Mouse (Mus musculus): ENCODE results near the gene Cd47. TPM values are rescaled to one million over a fixed set of nuclear protein-coding genes. Genes with fewer than 3 reads are reported as not detected.

Cd47 gene
- polyA plus RNA-seq, 1 experiment, result 8.1 TPM

GRCm38 (mm10) chr16:49769831-49770261, 30.5 kb upstream of the Cd47 start:
- no peak overlapping the region for H3K27ac ChIP-seq (ENCODE audit: control insufficient read depth, insufficient read depth, low read depth, low read length)
- H3K4me1 ChIP-seq (ENCODE audit: control insufficient read depth, insufficient read depth, low read length), result peaks cover 8% of the 10 kb centered on the region
- H3K27me3 ChIP-seq (ENCODE audit: control insufficient read depth, insufficient read depth, low read length), result no peaks in the 10 kb centered on the region
- H3K36me3 ChIP-seq (ENCODE audit: control insufficient read depth, insufficient read depth, low read length), result no peaks in the 10 kb centered on the region
- no peak overlapping the region for H3K4me3 ChIP-seq (ENCODE audit: control insufficient read depth, low read depth, low read length)
- TF ChIP-seq CTCF (IDR thresholded peaks at IDR 0.05; ENCODE audit: control insufficient read depth, insufficient read depth, insufficient replicate concordance, low read depth, low read length) (no peak), POLR2A (IDR thresholded peaks at IDR 0.05; ENCODE audit: control insufficient read depth, low read depth, low read length) (no peak)

DNA sequence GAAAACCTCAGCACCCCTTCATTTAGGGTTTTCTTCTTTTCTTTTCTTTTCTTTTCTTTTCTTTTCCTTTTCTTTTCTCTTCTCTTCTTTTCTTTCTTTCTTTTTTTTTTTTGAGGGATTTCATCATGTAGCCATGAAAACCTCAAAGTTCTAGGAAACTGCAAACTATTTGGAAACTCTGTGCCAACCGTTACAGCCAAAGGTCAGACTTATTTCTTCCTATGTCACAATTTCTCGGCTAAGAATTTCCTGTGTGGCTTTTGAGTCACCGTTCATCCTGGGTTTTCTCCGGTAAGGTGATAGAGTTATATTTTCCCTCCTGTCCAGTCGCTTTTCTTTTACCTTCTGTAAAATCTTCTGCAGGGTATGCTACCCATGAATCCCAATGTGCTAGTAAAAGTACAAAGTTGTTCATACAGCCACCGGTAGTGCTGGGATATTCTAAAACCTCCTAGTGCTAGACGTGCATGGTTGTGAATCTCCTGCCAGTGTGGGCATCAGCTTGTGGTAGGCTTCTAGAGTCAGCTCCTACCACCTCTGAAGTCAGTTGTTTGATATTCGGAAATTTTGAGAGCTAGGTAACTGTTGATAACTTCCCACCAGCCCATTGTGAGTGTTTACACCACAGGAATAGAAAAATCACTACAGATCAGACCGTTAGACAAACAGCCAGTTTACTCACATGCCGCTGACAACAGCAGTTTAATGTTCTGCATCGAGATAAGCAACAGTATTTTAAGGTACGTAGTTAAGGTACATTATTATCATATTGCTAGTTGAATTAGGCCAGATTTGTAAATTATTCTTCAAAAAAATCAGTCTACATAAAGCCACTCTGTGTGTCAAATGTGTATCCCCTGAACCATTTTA, 29.8 kb upstream of the Cd47 start:
- Histone ChIP-seq H3K36me3 (ENCODE audit: control insufficient read depth, insufficient read depth, low read length) (no peaks in the 10 kb centered on the region), H3K27ac (ENCODE audit: control insufficient read depth, insufficient read depth, low read depth, low read length) (no peak overlapping the region), H3K4me3 (ENCODE audit: control insufficient read depth, low read depth, low read length) (no peak overlapping the region), H3K4me1 (ENCODE audit: control insufficient read depth, insufficient read depth, low read length) (peaks cover 11% of the 10 kb centered on the region), H3K27me3 (ENCODE audit: control insufficient read depth, insufficient read depth, low read length) (no peaks in the 10 kb centered on the region)
- TF ChIP-seq CTCF (IDR thresholded peaks at IDR 0.05; ENCODE audit: control insufficient read depth, insufficient read depth, insufficient replicate concordance, low read depth, low read length) (no peak), POLR2A (IDR thresholded peaks at IDR 0.05; ENCODE audit: control insufficient read depth, low read depth, low read length) (no peak)

- no peak overlapping the region for H3K27ac ChIP-seq (ENCODE audit: control insufficient read depth, insufficient read depth, low read depth, low read length)
- no peaks in the 10 kb centered on the region for H3K27me3 ChIP-seq (ENCODE audit: control insufficient read depth, insufficient read depth, low read length)
- no peak for TF ChIP-seq CTCF (IDR thresholded peaks at IDR 0.05; ENCODE audit: control insufficient read depth, insufficient read depth, insufficient replicate concordance, low read depth, low read length)
- H3K4me1 ChIP-seq (ENCODE audit: control insufficient read depth, insufficient read depth, low read length), result peaks cover 11% of the 10 kb centered on the region
- no peak overlapping the region for H3K4me3 ChIP-seq (ENCODE audit: control insufficient read depth, low read depth, low read length)
- H3K36me3 ChIP-seq (ENCODE audit: control insufficient read depth, insufficient read depth, low read length), result no peaks in the 10 kb centered on the region
Observed at GRCm38 (mm10) chr16:49771609-49772396, 28.5 kb upstream of the Cd47 start.

GRCm38 (mm10) chr16:49772576-49772975, 27.8 kb upstream of the Cd47 start:
- H3K4me1 ChIP-seq (ENCODE audit: control insufficient read depth, insufficient read depth, low read length), result peaks cover 11% of the 10 kb centered on the region
- H3K27me3 ChIP-seq (ENCODE audit: control insufficient read depth, insufficient read depth, low read length), result no peaks in the 10 kb centered on the region
- H3K4me3 ChIP-seq (ENCODE audit: control insufficient read depth, low read depth, low read length), result no peak overlapping the region
- H3K36me3 ChIP-seq (ENCODE audit: control insufficient read depth, insufficient read depth, low read length), result no peaks in the 10 kb centered on the region
- no peak overlapping the region for H3K27ac ChIP-seq (ENCODE audit: control insufficient read depth, insufficient read depth, low read depth, low read length)
- no peak for TF ChIP-seq CTCF (IDR thresholded peaks at IDR 0.05; ENCODE audit: control insufficient read depth, insufficient read depth, insufficient replicate concordance, low read depth, low read length)

GRCm38 (mm10) chr16:49773068-49773467, 27.3 kb upstream of the Cd47 start:
- no peak overlapping the region for H3K27ac ChIP-seq (ENCODE audit: control insufficient read depth, insufficient read depth, low read depth, low read length)

GRCm38 (mm10) chr16:49774059-49775001, 26.0 kb upstream of the Cd47 start:
- peak overlapping the region; percentile 20; the same call in 1 of the 2 replicates for H3K4me3 ChIP-seq (ENCODE audit: control insufficient read depth, low read depth, low read length)
- no peak overlapping the region for H3K27ac ChIP-seq (ENCODE audit: control insufficient read depth, insufficient read depth, low read depth, low read length)
- no peaks in the 10 kb centered on the region for H3K36me3 ChIP-seq (ENCODE audit: control insufficient read depth, insufficient read depth, low read length)
- TF ChIP-seq POLR2A (IDR thresholded peaks at IDR 0.05; ENCODE audit: control insufficient read depth, low read depth, low read length) (no peak), CTCF (IDR thresholded peaks at IDR 0.05; ENCODE audit: control insufficient read depth, insufficient read depth, insufficient replicate concordance, low read depth, low read length) (no peak)
- H3K4me1 ChIP-seq (ENCODE audit: control insufficient read depth, insufficient read depth, low read length), result peaks cover 11% of the 10 kb centered on the region
- H3K27me3 ChIP-seq (ENCODE audit: control insufficient read depth, insufficient read depth, low read length), result no peaks in the 10 kb centered on the region

More at GRCm38 (mm10) chr16:49773068-49773467, 27.3 kb upstream of the Cd47 start:
- Histone ChIP-seq H3K4me3 (ENCODE audit: control insufficient read depth, low read depth, low read length) (no peak overlapping the region), H3K36me3 (ENCODE audit: control insufficient read depth, insufficient read depth, low read length) (no peaks in the 10 kb centered on the region), H3K4me1 (ENCODE audit: control insufficient read depth, insufficient read depth, low read length) (peaks cover 11% of the 10 kb centered on the region), H3K27me3 (ENCODE audit: control insufficient read depth, insufficient read depth, low read length) (no peaks in the 10 kb centered on the region)
- TF ChIP-seq POLR2A (IDR thresholded peaks at IDR 0.05; ENCODE audit: control insufficient read depth, low read depth, low read length) (no peak), CTCF (IDR thresholded peaks at IDR 0.05; ENCODE audit: control insufficient read depth, insufficient read depth, insufficient replicate concordance, low read depth, low read length) (no peak)

All from testis, adult 2 months (tissue).